Mouse (Mus musculus) kidney, embryonic 14.5 days (tissue): ENCODE measurements around the gene Shank2. TPM values are rescaled to one million over a fixed set of nuclear protein-coding genes. Genes with fewer than 3 reads are reported as not detected.

ENCODE experiments used
- ATAC-seq: fragments of 200-750 bp; cut with Nextera tagmentation; 2 replicates; pipeline ENCODE4 v1.8.0; 2017; ENCODE audit warnings: moderate number of reproducible peaks, mild to moderate bottlenecking, moderate TSS enrichment, moderate library complexity; ENCODE audit not compliant: low FRiP score, low TSS enrichment
- H3K27ac ChIP-seq: fragments of 300-500 bp; sonication (generic); 2 replicates; pipeline ENCODE4 v1.5.1; 2014; ENCODE audit warnings: low read depth, mild to moderate bottlenecking, low read length, moderate library complexity, mixed read lengths
- H3K27me3 ChIP-seq: fragments of 300-500 bp; sonication (generic); 2 replicates; pipeline ENCODE4 v1.6.1; 2014; ENCODE audit warnings: mild to moderate bottlenecking, low read length; ENCODE audit not compliant: control insufficient read depth, insufficient read depth
- H3K36me3 ChIP-seq: fragments of 300-500 bp; sonication (generic); 2 replicates; pipeline ENCODE4 v1.6.1; 2014; ENCODE audit warnings: low read length, mixed read lengths; ENCODE audit not compliant: control insufficient read depth, insufficient read depth
- H3K4me1 ChIP-seq: fragments of 300-500 bp; sonication (generic); 2 replicates; pipeline ENCODE4 v1.6.1; 2014; ENCODE audit warnings: low read length, mixed read lengths; ENCODE audit not compliant: control insufficient read depth, insufficient read depth
- H3K4me2 ChIP-seq: fragments of 300-500 bp; sonication (generic); replicated peaks from 2 replicates; pipeline ENCODE4 v1.6.1; 2014; ENCODE audit warnings: low read depth, mild to moderate bottlenecking, low read length
- H3K4me3 ChIP-seq: fragments of 300-500 bp; sonication (generic); 2 replicates; pipeline ENCODE4 v1.5.1; 2014; ENCODE audit warnings: mild to moderate bottlenecking, low read length
- H3K9ac ChIP-seq: fragments of 300-500 bp; sonication (generic); 2 replicates; pipeline ENCODE4 v1.6.1; 2014; ENCODE audit warnings: low read depth, mild to moderate bottlenecking, low read length, moderate library complexity
- H3K9me3 ChIP-seq: fragments of 300-500 bp; sonication (generic); 2 replicates; pipeline ENCODE4 v1.6.1; 2016; ENCODE audit warnings: low read length; ENCODE audit not compliant: control insufficient read depth
- WGBS: fragments of 180-500 bp; shearing (Covaris S2); extraction: QIAGEN DNeasy Blood & Tissue Kit; methylation state at CpG from one replicate; pipeline ENCODE4 v1.1.7; 2014; 5-methylcytosine and 5-hydroxymethylcytosine counted together
- polyA plus RNA-seq: library from polyadenylated mRNA; unstranded; fragments of >200 nt; fragmentation: Nextera tagmentation; extraction: Ambion mirVana; gene quantifications from 2 replicates; pipeline ENCODE4 v1.2.1, GENCODE M21; 2014

Shank2 gene
- polyA plus RNA-seq, 1 experiment from 2014 or later: 3.3 TPM

GRCm38 (mm10) chr7:143978741-143979371 lies 22.9 kb upstream of the Shank2 start:
- ATAC-seq: peak; percentile 80
- Histone ChIP-seq H3K4me2 (peak overlapping the region; percentile 93), H3K27me3 (peaks cover 50% of the 10 kb centered on the region), H3K4me3 (peak overlapping the region; percentile 51), H3K4me1 (peaks cover 9% of the 10 kb centered on the region; the same call in 1 of the 2 replicates), H3K9me3 (no peaks in the 10 kb centered on the region), H3K9ac (peak overlapping the region; percentile 53; the same call in 1 of the 2 replicates), H3K36me3 (no peaks in the 10 kb centered on the region), H3K27ac (peak overlapping the region; percentile 71; the same call in 1 of the 2 replicates)
- under 1% methylated on average over 49 of the region's 50 CpGs for WGBS

- no peak overlapping the region for H3K27ac ChIP-seq
- peaks cover 50% of the 10 kb centered on the region for H3K27me3 ChIP-seq
- no peak overlapping the region; the same call in 1 of the 2 replicates for H3K4me2 ChIP-seq
- 56% methylated on average over 5 of the region's 5 CpGs for WGBS
- ATAC-seq: no peak
- no peaks in the 10 kb centered on the region for H3K9me3 ChIP-seq
- no peaks in the 10 kb centered on the region for H3K36me3 ChIP-seq
- no peak overlapping the region for H3K4me3 ChIP-seq
- peaks cover 9% of the 10 kb centered on the region; the same call in 1 of the 2 replicates for H3K4me1 ChIP-seq
- H3K9ac ChIP-seq: no peak overlapping the region
Measured at GRCm38 (mm10) chr7:143979986-143980385, 21.7 kb upstream of the Shank2 start.

- Histone ChIP-seq H3K27ac (no peak overlapping the region), H3K9me3 (no peaks in the 10 kb centered on the region), H3K4me1 (no peaks in the 10 kb centered on the region), H3K4me2 (no peak overlapping the region), H3K9ac (no peak overlapping the region), H3K27me3 (no peaks in the 10 kb centered on the region), H3K36me3 (no peaks in the 10 kb centered on the region), H3K4me3 (no peak overlapping the region)
- ATAC-seq: no peak
- WGBS: 60% methylated on average over 2 of the region's 2 CpGs
Measured at GRCm38 (mm10) chr7:143986281-143986680, 15.4 kb upstream of the Shank2 start.

GRCm38 (mm10) chr7:143991160-143991559 lies 10.6 kb upstream of the Shank2 start:
- no peaks in the 10 kb centered on the region for H3K27me3 ChIP-seq
- H3K36me3 ChIP-seq: no peaks in the 10 kb centered on the region
- H3K4me3 ChIP-seq: no peak overlapping the region
- H3K9ac ChIP-seq: no peak overlapping the region
- no peak overlapping the region for H3K4me2 ChIP-seq
- H3K4me1 ChIP-seq: no peaks in the 10 kb centered on the region
- no peaks in the 10 kb centered on the region for H3K9me3 ChIP-seq
- no peak overlapping the region for H3K27ac ChIP-seq
- ATAC-seq: no peak

- Histone ChIP-seq H3K36me3 (no peaks in the 10 kb centered on the region), H3K27ac (no peak overlapping the region), H3K9me3 (peaks cover 5% of the 10 kb centered on the region; the same call in 1 of the 2 replicates), H3K27me3 (no peaks in the 10 kb centered on the region), H3K4me2 (no peak overlapping the region), H3K4me1 (no peaks in the 10 kb centered on the region), H3K4me3 (no peak overlapping the region), H3K9ac (no peak overlapping the region)
- ATAC-seq: no peak
- WGBS: 83% methylated on average over 3 of the region's 3 CpGs
Measured at GRCm38 (mm10) chr7:143999073-143999472, 2.7 kb upstream of the Shank2 start.

- WGBS: 77% methylated on average over 3 of the region's 3 CpGs
- Histone ChIP-seq H3K36me3 (no peaks in the 10 kb centered on the region), H3K9ac (no peak overlapping the region), H3K4me1 (no peaks in the 10 kb centered on the region), H3K27me3 (no peaks in the 10 kb centered on the region), H3K4me3 (no peak overlapping the region), H3K9me3 (no peaks in the 10 kb centered on the region), H3K4me2 (no peak overlapping the region), H3K27ac (no peak overlapping the region)
- ATAC-seq: no peak
Measured at GRCm38 (mm10) chr7:144003471-144003870, 1.7 kb downstream of the Shank2 start.

- Histone ChIP-seq H3K4me3 (no peak overlapping the region), H3K36me3 (no peaks in the 10 kb centered on the region), H3K4me2 (no peak overlapping the region), H3K27ac (no peak overlapping the region), H3K27me3 (no peaks in the 10 kb centered on the region), H3K9me3 (no peaks in the 10 kb centered on the region), H3K9ac (no peak overlapping the region), H3K4me1 (no peaks in the 10 kb centered on the region)
- 66% methylated on average over 4 of the region's 4 CpGs for WGBS
- ATAC-seq: no peak
Measured at GRCm38 (mm10) chr7:144008079-144008478, 6.4 kb downstream of the Shank2 start.

- H3K4me3 ChIP-seq: no peak overlapping the region
- 63% methylated on average over 4 of the region's 4 CpGs for WGBS
- H3K36me3 ChIP-seq: no peaks in the 10 kb centered on the region
- H3K4me2 ChIP-seq: no peak overlapping the region
- H3K27ac ChIP-seq: no peak overlapping the region
- peak; percentile 64 for ATAC-seq
- no peaks in the 10 kb centered on the region for H3K4me1 ChIP-seq
- H3K9ac ChIP-seq: no peak overlapping the region
- H3K9me3 ChIP-seq: no peaks in the 10 kb centered on the region
- no peaks in the 10 kb centered on the region for H3K27me3 ChIP-seq
Measured at GRCm38 (mm10) chr7:144008985-144009384, 7.3 kb downstream of the Shank2 start.

GRCm38 (mm10) chr7:144014485-144014884 lies 12.8 kb downstream of the Shank2 start:
- Histone ChIP-seq H3K9ac (no peak overlapping the region), H3K27ac (no peak overlapping the region), H3K4me3 (no peak overlapping the region), H3K36me3 (no peaks in the 10 kb centered on the region), H3K27me3 (no peaks in the 10 kb centered on the region), H3K4me1 (no peaks in the 10 kb centered on the region), H3K9me3 (no peaks in the 10 kb centered on the region), H3K4me2 (no peak overlapping the region)
- WGBS: 80% methylated on average over 2 of the region's 2 CpGs
- no peak for ATAC-seq
